In the genomic region with DNA sequence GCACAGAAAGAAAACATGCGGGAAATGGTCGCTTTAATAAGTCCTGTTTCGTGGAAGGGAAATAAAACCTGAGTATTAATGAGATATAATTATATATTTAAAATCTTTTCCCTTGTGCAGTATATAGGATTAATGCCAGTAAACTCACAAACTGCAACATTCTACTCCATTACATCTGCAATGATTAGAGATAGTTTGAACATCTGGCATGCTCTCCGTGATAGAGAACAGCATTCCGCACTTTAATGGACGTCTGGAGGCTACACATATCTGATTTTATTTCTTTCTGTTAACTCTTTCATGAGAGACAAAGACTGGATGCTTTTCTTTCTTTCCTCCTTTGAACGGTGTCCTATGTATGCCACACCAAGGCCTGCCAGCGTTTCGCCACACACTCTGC, we compare ENCODE assay signal across 23 mouse cellular contexts.
"Had no signal": no experiment of that assay in that cellular context is flagged by ENCODE, and none has a peak within 500 bp of the region (broad histone marks: within the 10 kb centered on the region; RNA-seq: fewer than 3 reads in every experiment).

No protein-coding gene starts in this region.

- H3K9me3 ChIP-seq: heart, embryonic 13.5 days; heart, embryonic 15.5 days; hindbrain, embryonic 13.5 days; intestine, embryonic 15.5 days; kidney, embryonic 15.5 days; liver, embryonic 13.5 days had no signal

- H3K36me3 ChIP-seq: heart, embryonic 13.5 days; heart, embryonic 15.5 days; hindbrain, embryonic 13.5 days; intestine, embryonic 15.5 days; kidney, embryonic 15.5 days; liver, embryonic 13.5 days had no signal

- H3K27me3 ChIP-seq: hindbrain, embryonic 13.5 days; intestine, embryonic 15.5 days; kidney, embryonic 15.5 days; liver, embryonic 13.5 days had no signal

- H3K4me2 ChIP-seq: heart, embryonic 11.5 days; heart, embryonic 13.5 days; heart, embryonic 15.5 days; hindbrain, embryonic 13.5 days; intestine, embryonic 15.5 days; kidney, embryonic 15.5 days; liver, embryonic 11.5 days; liver, embryonic 13.5 days had no signal

- H3K9ac ChIP-seq: heart, embryonic 13.5 days; heart, embryonic 15.5 days; hindbrain, embryonic 13.5 days; intestine, embryonic 15.5 days; kidney, embryonic 15.5 days; liver, embryonic 13.5 days had no signal

- H3K4me3 ChIP-seq: heart, adult 2 months; heart, embryonic 13.5 days; heart, embryonic 15.5 days; hindbrain, embryonic 13.5 days; intestine, embryonic 15.5 days; kidney, embryonic 15.5 days; liver, embryonic 13.5 days had no signal

- ATAC-seq: inflammation-experienced regulatory T-cells, adult 6 months; intestine, embryonic 15.5 days had no signal

- DNase-seq: gastrocnemius, postnatal 14 days; heart, adult 11 months; heart, adult 2 months; heart, postnatal 14 days; kidney, adult 11 months; kidney, adult 2 months; kidney, adult 9 months; kidney, postnatal 14 days; kidney, postnatal 36 days; layer of hippocampus, adult 9-11 months; layer of hippocampus, postnatal 36 days; left cerebral cortex, postnatal 4 days; liver; liver, embryonic 13.5 days had no signal

- H3K27ac ChIP-seq: heart, adult 2 months; heart, embryonic 13.5 days; heart, embryonic 15.5 days; intestine, embryonic 15.5 days; kidney, embryonic 15.5 days; kidney, postnatal 0 days; liver, embryonic 13.5 days had no signal

- H3K4me1 ChIP-seq: intestine, embryonic 15.5 days; liver, embryonic 13.5 days had no signal
